Mouse (Mus musculus): ENCODE data around the gene Card10.

DNA sequence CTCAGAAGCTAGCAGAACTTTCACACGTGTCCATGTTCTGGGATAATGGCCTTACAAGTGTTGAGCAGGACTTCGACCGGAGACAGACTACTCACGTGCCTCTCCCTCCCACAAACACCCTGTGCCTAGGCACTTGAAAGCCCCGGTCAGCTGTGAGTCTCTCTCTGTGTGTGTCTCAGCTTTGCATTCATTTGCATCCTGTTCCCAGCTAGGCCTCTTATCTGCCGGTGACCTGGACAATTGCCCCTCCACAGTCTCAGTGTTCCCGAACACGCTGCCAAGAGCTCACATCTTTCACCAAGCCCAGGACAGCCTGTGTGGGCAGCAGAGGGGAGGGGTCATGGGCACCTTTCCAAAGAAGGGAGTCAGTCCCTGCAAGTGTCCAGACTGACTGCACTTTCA is 658 bp upstream of the Card10 start:
- no peak for TF ChIP-seq CTCF (IDR thresholded peaks at IDR 0.05; ENCODE audit: borderline replicate concordance, insufficient read depth, low read length)
- no peak for TF ChIP-seq POLR2A (IDR thresholded peaks at IDR 0.05; ENCODE audit: low read depth, low read length)

All from embryonic fibroblast, embryonic 13.5 days (primary cell).